Mouse (Mus musculus) testis, adult 2 months (tissue): ENCODE data around the gene Spock1. TPM values are rescaled to one million over a fixed set of nuclear protein-coding genes. Genes with fewer than 3 reads are reported as not detected.

Source experiments
- H3K27ac ChIP-seq: fragments of 200-500 bp; 2 replicates; pipeline ENCODE4 v1.5.1; 2012; ENCODE audit warnings: low read depth, low read length; ENCODE audit not compliant: control insufficient read depth, insufficient read depth
- H3K27me3 ChIP-seq: fragments of 200-500 bp; 2 replicates; pipeline ENCODE4 v1.6.1; 2012; ENCODE audit warnings: mild to moderate bottlenecking, low read length, moderate library complexity; ENCODE audit not compliant: control insufficient read depth, insufficient read depth
- H3K36me3 ChIP-seq: fragments of 200-500 bp; 2 replicates; pipeline ENCODE4 v1.6.1; 2012; ENCODE audit warnings: mild to moderate bottlenecking, low read length; ENCODE audit not compliant: control insufficient read depth, insufficient read depth
- H3K4me1 ChIP-seq: fragments of 200-500 bp; 2 replicates; pipeline ENCODE4 v1.6.1; 2012; ENCODE audit warnings: low read length; ENCODE audit not compliant: control insufficient read depth, insufficient read depth
- H3K4me3 ChIP-seq: fragments of 200-500 bp; 2 replicates; pipeline ENCODE4 v1.5.1; 2012; ENCODE audit warnings: low read depth, mild to moderate bottlenecking, low read length, moderate library complexity, mixed read lengths; ENCODE audit not compliant: control insufficient read depth
- CTCF ChIP-seq: fragments of 200-500 bp; IDR thresholded peaks from 2 replicates; pipeline ENCODE4 v1.5.1; 2012; ENCODE audit warnings: low read depth, mild to moderate bottlenecking, inconsistent platforms, low read length, moderate library complexity; ENCODE audit not compliant: control insufficient read depth, insufficient read depth, insufficient replicate concordance
- POLR2A ChIP-seq: fragments of 200-500 bp; IDR thresholded peaks from 2 replicates; pipeline ENCODE4 v1.6.1; 2012; ENCODE audit warnings: low read depth, mild to moderate bottlenecking, inconsistent platforms, low read length, moderate library complexity; ENCODE audit not compliant: control insufficient read depth
- polyA plus RNA-seq: library from polyadenylated mRNA; depleted of rRNA; stranded (reverse); fragments of >200 nt; gene quantifications from 2 replicates; pipeline ENCODE4 v1.2.3, GENCODE M21; 2012; rRNA removed

The Spock1 gene
- polyA plus RNA-seq, result 0.70 and 0.79 TPM in 2 replicates

DNA sequence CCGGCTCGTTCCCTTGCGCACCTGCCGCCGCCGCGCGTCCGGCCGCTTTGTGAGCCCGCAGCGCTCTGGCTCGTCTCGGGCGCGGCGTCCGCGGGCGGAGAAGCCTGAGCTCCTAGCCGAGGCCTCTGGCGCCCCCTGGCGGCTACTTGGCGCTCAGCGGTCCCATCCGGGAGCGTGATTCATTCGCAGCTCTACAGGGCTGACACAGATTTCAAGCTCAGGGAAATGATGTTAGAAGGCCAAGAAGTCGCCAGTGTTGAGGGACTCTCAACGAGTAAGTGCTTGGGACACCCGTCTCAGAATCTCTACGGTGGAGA lies at the start of gene Spock1:
Gene Spock1, minus strand, starts transcription at position 67 of the 317 bp plus-strand sequence.
- H3K36me3 ChIP-seq, result no peaks in the 10 kb centered on the region
- no peaks in the 10 kb centered on the region for H3K27me3 ChIP-seq
- TF ChIP-seq CTCF (peak; percentile 90), POLR2A (no peak)
- peak within 1 kb of the TSS; percentile 11 for H3K4me3 ChIP-seq
- H3K4me1 ChIP-seq, result peaks cover 6% of the 10 kb centered on the region
- H3K27ac ChIP-seq, result no peak within 1 kb of the TSS

DNA sequence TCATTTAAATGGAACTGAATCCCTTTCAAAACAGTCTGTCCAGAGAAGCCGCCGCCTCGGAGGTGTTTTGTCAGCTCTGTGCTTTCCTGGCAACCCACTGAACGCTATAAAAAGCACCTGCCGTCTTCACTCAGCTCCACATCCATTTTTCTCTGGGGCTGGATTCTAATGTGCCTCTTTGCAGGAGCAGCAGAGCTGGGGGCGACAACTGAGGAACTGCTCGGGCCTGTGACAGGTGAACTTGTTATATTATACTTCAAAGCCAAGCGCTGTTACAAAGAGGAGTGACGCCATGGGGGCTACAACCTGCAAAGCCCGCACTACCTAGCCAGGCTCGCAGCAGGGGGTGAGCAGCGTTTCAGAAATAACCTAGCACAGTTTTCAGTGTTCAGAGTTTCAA lies 42.0 kb upstream of the Spock1 start:
- H3K27ac ChIP-seq, result peak overlapping the region; percentile 50
- peak overlapping the region; percentile 73 for H3K4me3 ChIP-seq
- peaks cover 11% of the 10 kb centered on the region for H3K4me1 ChIP-seq
- no peaks in the 10 kb centered on the region for H3K27me3 ChIP-seq
- no peak for TF ChIP-seq POLR2A
- TF ChIP-seq CTCF, result no peak
- no peaks in the 10 kb centered on the region for H3K36me3 ChIP-seq

DNA sequence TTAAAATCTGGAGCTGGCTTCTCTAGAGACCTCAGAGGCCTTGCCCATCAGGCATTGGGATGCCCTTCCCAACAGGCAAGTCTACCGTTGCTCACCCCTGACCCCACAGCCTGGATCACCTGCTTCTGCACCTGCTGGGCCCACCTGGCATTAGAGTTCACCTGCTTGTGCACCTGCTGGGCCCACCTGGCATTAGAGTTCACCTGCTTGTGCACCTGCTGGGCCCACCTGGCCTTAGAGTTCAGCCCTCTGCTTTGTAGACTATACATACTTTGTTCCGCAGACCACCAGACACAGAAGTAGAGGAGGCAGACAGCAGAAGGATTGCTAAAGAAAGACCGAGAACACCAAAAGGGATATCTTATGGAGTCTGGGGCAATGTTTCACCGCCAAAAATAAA lies 41.4 kb upstream of the Spock1 start:
- H3K4me1 ChIP-seq, result peaks cover 11% of the 10 kb centered on the region

DNA sequence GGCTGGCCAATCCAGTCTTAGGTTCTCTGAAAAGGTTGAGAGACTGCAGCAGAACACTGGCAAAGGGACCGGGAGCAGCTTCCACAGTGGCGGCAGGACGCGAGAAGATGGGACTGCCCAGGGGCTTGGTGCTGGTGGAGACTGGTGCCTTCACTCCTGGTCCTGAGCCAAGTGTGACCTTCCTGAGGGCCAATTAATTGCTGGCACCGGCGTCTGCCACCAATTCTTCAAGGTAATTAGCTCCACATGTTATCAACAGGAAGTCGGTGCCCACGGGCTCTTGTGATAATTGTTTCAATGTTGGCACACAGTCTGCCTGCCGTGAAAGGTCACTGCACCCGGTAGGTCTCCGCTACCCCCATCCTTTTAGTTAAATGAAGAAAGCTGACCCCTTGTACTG lies 37.1 kb upstream of the Spock1 start:
- TF ChIP-seq CTCF (no peak), POLR2A (no peak)
- H3K4me1 ChIP-seq, result peaks cover 6% of the 10 kb centered on the region
- H3K27me3 ChIP-seq, result no peaks in the 10 kb centered on the region
- no peak overlapping the region for H3K27ac ChIP-seq
- H3K4me3 ChIP-seq, result no peak overlapping the region
- no peaks in the 10 kb centered on the region for H3K36me3 ChIP-seq

More for the DNA sequence above, 41.4 kb upstream of the Spock1 start:
- Histone ChIP-seq H3K4me3 (no peak overlapping the region), H3K36me3 (no peaks in the 10 kb centered on the region), H3K27ac (no peak overlapping the region), H3K27me3 (no peaks in the 10 kb centered on the region)
- TF ChIP-seq POLR2A (no peak), CTCF (no peak)

DNA sequence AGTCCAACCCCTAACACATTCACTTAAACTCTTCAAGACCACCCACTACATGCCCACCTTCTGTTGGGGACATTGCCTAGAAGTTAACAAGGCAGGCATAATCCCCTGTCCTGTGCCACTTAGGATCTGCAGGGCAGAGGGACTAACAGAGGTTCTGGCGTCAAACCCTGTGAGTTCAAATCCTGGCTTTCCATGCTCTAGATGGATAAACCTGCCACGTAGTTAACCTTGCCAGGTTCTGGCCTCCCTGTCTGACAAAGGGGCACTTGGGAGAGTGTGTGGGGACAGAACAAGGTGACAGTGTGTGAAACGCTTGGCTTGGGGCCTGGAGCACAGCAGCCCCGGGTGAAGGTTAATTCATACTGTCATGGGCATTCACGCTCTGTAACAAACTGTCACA lies 36.3 kb upstream of the Spock1 start:
- TF ChIP-seq CTCF (no peak), POLR2A (no peak)
- Histone ChIP-seq H3K4me1 (peaks cover 2% of the 10 kb centered on the region; the same call in 1 of the 2 replicates), H3K36me3 (no peaks in the 10 kb centered on the region), H3K4me3 (no peak overlapping the region), H3K27ac (no peak overlapping the region), H3K27me3 (no peaks in the 10 kb centered on the region)

DNA sequence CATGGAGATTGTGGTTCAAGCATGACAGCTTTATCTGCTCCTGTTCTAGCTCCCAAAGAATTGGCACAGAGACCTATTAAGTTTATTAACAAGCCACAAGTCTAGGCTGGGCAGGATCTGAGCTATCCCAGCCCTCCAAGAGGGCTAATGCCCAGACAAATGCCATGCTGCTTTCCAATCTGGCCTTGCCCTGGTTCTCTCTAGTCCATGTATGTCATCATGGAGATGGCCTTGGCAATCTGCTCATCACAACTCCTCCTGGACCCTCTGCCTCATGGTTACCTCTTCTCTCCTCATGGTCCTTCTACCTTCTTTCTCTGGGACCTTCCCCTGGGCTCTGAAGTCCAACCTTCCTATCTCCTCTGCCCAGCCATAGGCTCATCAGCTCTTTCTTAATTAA lies 35.8 kb upstream of the Spock1 start:
- Histone ChIP-seq H3K27me3 (no peaks in the 10 kb centered on the region), H3K4me1 (no peaks in the 10 kb centered on the region), H3K27ac (no peak overlapping the region), H3K4me3 (no peak overlapping the region), H3K36me3 (no peaks in the 10 kb centered on the region)
- TF ChIP-seq CTCF, result no peak
- no peak for TF ChIP-seq POLR2A

DNA sequence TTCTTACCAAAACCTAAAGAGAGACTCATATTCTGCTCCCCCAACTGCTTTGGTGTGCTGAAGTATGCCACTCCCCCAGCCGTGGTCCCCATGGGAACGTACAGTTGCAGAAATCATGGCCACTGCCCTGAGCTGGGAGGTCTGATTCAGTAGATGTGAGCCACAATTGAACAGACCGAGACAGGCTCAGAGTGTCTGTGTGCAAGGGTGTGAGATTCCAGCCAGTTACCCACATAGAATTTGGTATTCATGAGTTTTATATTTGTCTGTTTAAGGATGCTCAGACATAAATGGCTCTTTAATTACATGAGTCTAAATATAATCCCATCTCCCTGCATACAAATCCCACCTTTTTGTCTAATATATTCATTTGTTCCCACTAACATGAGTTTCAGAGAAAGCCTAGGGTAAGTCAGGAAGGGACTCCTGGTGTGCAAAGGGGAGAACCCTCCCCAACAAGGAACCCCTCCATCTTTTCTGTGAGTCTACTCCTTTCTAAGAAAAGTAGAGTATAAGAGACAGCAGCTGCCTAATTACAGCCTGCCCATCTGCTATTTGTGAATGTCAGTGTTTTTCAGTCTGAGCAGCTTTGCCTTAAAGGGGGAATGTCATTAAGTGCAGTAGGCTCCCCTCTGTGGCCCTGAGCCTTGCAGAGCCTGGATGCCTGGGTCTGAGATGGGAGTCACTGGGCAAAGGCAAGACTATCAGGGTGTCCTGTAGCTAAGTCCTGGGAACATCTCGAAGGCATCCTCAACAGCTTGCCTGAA lies 29.5 kb upstream of the Spock1 start:
- H3K27me3 ChIP-seq, result no peaks in the 10 kb centered on the region
- H3K4me3 ChIP-seq, result no peak overlapping the region
- H3K4me1 ChIP-seq, result no peaks in the 10 kb centered on the region
- TF ChIP-seq POLR2A, result no peak
- no peak for TF ChIP-seq CTCF
- H3K27ac ChIP-seq, result no peak overlapping the region
- no peaks in the 10 kb centered on the region for H3K36me3 ChIP-seq
